Mouse (Mus musculus): ENCODE results near the gene Dazl. TPM values are rescaled to one million over a fixed set of nuclear protein-coding genes. Genes with fewer than 3 reads are reported as not detected.
A peak's percentile ranks its signal among the peaks of the same experiment; 100 is the strongest.
"Not testable (repeated sequence)": the region's sequence is repeated elsewhere in the genome, so short reads cannot be mapped to it uniquely, and the experiment has no call there.

Gene Dazl
- polyA plus RNA-seq, 1 experiment from 2014 or later, result not detected

DNA sequence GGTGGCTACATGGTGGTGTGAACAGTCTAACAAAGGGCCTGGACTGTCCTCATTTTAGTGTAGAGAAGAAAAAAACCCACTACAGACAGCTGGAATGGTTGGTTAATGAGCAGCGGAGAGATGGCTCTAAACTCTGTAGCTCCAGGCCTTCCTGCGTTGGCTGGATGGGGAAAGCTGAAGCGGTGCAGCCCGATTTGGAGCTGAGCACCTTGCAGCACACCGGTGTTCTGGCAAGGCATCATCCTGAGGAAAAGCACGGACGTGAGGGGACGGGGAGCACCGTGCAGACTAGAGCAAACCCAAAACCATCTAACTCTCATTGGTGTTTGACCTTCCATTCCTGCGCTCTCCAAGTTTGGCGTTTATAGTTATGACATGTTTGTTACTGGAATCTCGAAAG is 1.3 kb upstream of the Dazl start:
- 87% methylated on average over 12 of the region's 12 CpGs for WGBS
- no peak for TF ChIP-seq EP300 (IDR thresholded peaks at IDR 0.05)
- TF ChIP-seq CTCF (IDR thresholded peaks at IDR 0.05), result no peak
- no peaks in the 10 kb centered on the region for H3K27me3 ChIP-seq (replicated peaks; ENCODE audit: insufficient read depth, low read length)
- H3K27ac ChIP-seq (ENCODE audit: low read length), result no peak overlapping the region
- H3K9me3 ChIP-seq (ENCODE audit: low read length), result peaks cover 6% of the 10 kb centered on the region; the same call in 1 of the 2 replicates
- H3K4me3 ChIP-seq (ENCODE audit: low read depth, low read length), result no peak overlapping the region
- ATAC-seq (no peak), DNase-seq (ENCODE audit: low spot score) (no peak)
- no peaks in the 10 kb centered on the region for H3K36me3 ChIP-seq (ENCODE audit: insufficient read depth, low read length)
- H3K4me2 ChIP-seq (replicated peaks; ENCODE audit: low read depth, low read length), result no peak overlapping the region
- H3K9ac ChIP-seq (replicated peaks; ENCODE audit: low read depth), result no peak overlapping the region
- no peaks in the 10 kb centered on the region for H3K4me1 ChIP-seq (ENCODE audit: insufficient read depth, low read depth, low read length)

DNA sequence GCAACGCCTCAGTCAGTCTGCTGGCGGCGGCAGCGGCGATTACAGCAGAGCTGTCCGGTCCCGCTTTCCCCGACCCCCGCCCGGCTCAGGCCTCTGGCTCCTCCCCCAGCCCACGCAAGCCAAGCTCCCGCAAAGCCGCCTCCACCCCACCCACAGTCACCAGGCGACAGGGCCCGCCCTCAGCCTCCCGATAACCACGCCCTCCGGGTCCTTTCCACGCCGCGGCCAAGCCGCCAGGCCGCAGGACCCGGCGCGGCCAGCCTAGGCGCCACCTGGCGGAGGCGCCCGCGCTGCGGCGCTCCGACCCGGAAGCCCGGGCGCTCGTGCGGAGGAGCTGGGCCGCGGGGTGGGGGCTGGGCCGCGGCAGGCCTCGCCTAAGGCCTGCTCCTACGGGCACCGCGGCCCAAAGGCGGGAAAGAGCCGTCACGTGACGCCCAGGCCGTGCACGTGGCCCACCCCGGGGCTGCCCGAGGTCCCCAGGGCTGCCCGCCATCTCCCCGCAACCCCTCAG is 720 bp downstream of the Dazl start:
- WGBS, result 7% methylated on average over 38 of the region's 57 CpGs
- ATAC-seq (peak; percentile 97), DNase-seq (ENCODE audit: low spot score) (peak; percentile 94)
- no peaks in the 10 kb centered on the region for H3K36me3 ChIP-seq (ENCODE audit: insufficient read depth, low read length)
- no peaks in the 10 kb centered on the region for H3K4me1 ChIP-seq (ENCODE audit: insufficient read depth, low read depth, low read length)
- H3K4me3 ChIP-seq (ENCODE audit: low read depth, low read length), result peak overlapping the region; percentile 37
- H3K4me2 ChIP-seq (replicated peaks; ENCODE audit: low read depth, low read length), result peak overlapping the region; percentile 64
- peaks cover 6% of the 10 kb centered on the region; the same call in 1 of the 2 replicates for H3K9me3 ChIP-seq (ENCODE audit: low read length)
- TF ChIP-seq CTCF (IDR thresholded peaks at IDR 0.05) (peak; percentile 60), EP300 (IDR thresholded peaks at IDR 0.05) (no peak)
- peak overlapping the region; percentile 72; the same call in 1 of the 2 replicates for H3K27ac ChIP-seq (ENCODE audit: low read length)
- peak overlapping the region; percentile 48; the same call in 1 of the 2 replicates for H3K9ac ChIP-seq (replicated peaks; ENCODE audit: low read depth)
- no peaks in the 10 kb centered on the region for H3K27me3 ChIP-seq (replicated peaks; ENCODE audit: insufficient read depth, low read length)

DNA sequence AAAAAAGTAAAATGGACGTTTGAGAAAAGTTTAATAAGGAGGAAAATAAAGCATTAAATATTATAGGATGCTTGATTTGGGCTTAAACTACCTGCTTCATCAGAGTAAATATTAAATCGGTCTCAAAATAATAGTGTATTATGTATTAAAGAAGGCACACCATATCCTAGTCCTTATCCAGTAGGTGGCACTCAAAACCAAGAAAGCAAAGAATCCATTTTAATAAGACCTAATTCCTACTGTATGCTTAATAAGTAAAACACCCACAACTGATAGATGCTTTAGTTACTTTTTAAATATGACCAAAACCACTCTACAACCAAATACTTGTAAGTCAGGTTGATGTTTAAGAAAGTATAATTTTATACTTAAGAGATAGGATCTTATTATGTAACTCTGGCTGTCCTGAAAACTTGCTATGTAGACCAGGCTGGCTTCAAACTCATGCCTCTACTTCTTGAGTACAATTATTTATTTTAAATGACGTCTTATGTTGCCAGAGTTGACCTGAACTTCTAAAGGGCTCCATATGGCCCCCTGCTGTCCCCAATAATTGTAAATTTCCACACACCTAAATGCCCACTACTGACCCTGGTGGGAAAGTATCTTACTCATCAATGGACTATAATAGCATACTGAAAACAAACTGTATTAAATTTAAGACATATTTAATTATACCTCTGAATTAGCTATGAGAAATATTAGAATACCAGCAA is 1.8 kb downstream of the Dazl start:
- H3K27ac ChIP-seq (ENCODE audit: low read length), result no peak overlapping the region
- TF ChIP-seq EP300 (IDR thresholded peaks at IDR 0.05), result no peak
- peak; percentile 70 for TF ChIP-seq CTCF (IDR thresholded peaks at IDR 0.05)

DNA sequence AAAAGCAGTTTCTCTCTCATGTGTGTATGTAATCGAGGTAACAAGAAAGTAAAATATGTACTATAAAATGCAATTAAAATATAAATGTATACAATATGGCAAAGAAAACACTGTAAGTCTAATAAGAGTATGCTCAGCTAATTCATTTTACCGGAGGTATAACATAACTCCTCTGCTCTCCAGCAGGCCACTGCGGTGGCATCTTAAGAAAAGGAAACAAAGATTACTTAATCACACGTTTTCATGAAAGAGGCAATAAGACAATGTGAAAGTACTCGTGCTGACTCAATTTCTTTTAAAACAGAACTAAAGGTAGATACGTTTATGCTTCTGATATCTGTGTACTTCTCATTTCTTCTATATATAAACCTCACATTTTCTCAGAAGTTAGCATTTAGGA is 8.6 kb downstream of the Dazl start:
- H3K9ac ChIP-seq (replicated peaks; ENCODE audit: low read depth), result no peak overlapping the region
- H3K9me3 ChIP-seq (ENCODE audit: low read length), result no peaks in the 10 kb centered on the region
- no peak for ATAC-seq
- 61% methylated on average over 6 of the region's 6 CpGs for WGBS
- H3K4me2 ChIP-seq (replicated peaks; ENCODE audit: low read depth, low read length), result no peak overlapping the region
- DNase-seq (ENCODE audit: low spot score), result no peak
- H3K4me1 ChIP-seq (ENCODE audit: insufficient read depth, low read depth, low read length), result no peaks in the 10 kb centered on the region
- no peak overlapping the region for H3K27ac ChIP-seq (ENCODE audit: low read length)
- H3K27me3 ChIP-seq (replicated peaks; ENCODE audit: insufficient read depth, low read length), result no peaks in the 10 kb centered on the region
- H3K36me3 ChIP-seq (ENCODE audit: insufficient read depth, low read length), result no peaks in the 10 kb centered on the region
- H3K4me3 ChIP-seq (ENCODE audit: low read depth, low read length), result no peak overlapping the region
- TF ChIP-seq CTCF (IDR thresholded peaks at IDR 0.05) (no peak), EP300 (IDR thresholded peaks at IDR 0.05) (no peak)

More for the DNA sequence above, 1.8 kb downstream of the Dazl start:
- H3K4me2 ChIP-seq (replicated peaks; ENCODE audit: low read depth, low read length), result no peak overlapping the region
- WGBS, result 9% methylated on average over 3 of the region's 3 CpGs
- no peaks in the 10 kb centered on the region for H3K4me1 ChIP-seq (ENCODE audit: insufficient read depth, low read depth, low read length)
- no peak overlapping the region for H3K4me3 ChIP-seq (ENCODE audit: low read depth, low read length)
- H3K9me3 ChIP-seq (ENCODE audit: low read length), result peaks cover 6% of the 10 kb centered on the region; the same call in 1 of the 2 replicates
- H3K27me3 ChIP-seq (replicated peaks; ENCODE audit: insufficient read depth, low read length), result no peaks in the 10 kb centered on the region
- H3K9ac ChIP-seq (replicated peaks; ENCODE audit: low read depth), result no peak overlapping the region
- ATAC-seq (no peak), DNase-seq (ENCODE audit: low spot score) (peak; percentile 86)
- H3K36me3 ChIP-seq (ENCODE audit: insufficient read depth, low read length), result no peaks in the 10 kb centered on the region

DNA sequence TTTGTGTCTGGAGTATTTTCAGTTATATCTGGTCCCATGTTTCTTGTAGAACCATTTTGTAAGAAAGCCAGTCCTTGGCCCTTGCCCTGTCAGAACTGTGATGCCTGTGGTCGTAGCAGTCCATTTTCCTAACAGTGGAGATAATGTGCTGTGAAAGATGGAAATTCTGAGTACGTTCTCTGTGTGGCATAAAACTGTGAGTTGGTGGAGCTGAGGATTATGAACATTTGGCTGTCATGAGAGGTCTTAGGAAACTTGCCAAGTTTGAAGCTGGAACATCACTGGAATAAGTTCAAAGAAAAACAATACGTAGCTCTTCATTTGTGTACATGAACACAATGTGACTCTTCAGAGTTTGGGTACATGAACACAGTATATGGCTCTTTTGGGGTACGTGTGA is 31.8 kb downstream of the Dazl start:
- H3K4me3 ChIP-seq (ENCODE audit: low read depth, low read length); ATAC-seq; H3K9me3 ChIP-seq (ENCODE audit: low read length); H3K27ac ChIP-seq (ENCODE audit: low read length); H3K36me3 ChIP-seq (ENCODE audit: insufficient read depth, low read length); H3K27me3 ChIP-seq (replicated peaks; ENCODE audit: insufficient read depth, low read length); H3K9ac ChIP-seq (replicated peaks; ENCODE audit: low read depth); H3K4me1 ChIP-seq (ENCODE audit: insufficient read depth, low read depth, low read length); H3K4me2 ChIP-seq (replicated peaks; ENCODE audit: low read depth, low read length); DNase-seq (ENCODE audit: low spot score): not testable (repeated sequence)
- whole genome bisulfite sequencing, result 41% methylated on average over 4 of the region's 4 CpGs

DNA sequence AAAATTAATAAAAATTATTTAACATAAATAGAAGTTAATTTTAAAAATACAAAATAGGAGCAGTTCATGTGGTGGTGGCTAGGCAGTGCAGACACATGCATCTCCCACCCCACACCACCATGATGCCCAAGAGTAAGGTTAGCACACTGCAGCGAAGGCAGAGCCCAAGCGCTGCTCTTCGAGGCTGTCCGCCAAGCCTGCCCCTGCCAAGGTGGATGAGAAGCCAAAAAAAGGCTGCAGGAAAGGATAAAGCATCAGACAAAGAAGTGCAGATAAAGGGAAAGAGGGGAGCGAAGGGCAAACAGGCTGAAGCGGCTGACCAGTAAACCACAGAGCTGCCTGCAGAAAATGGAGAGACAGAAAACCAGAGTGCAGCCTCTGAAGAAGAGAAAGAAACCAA is 32.6 kb downstream of the Dazl start:
- no peak for DNase-seq (ENCODE audit: low spot score)
- no peak overlapping the region for H3K9ac ChIP-seq (replicated peaks; ENCODE audit: low read depth)
- H3K9me3 ChIP-seq (ENCODE audit: low read length), result no peaks in the 10 kb centered on the region
- H3K4me3 ChIP-seq (ENCODE audit: low read depth, low read length), result no peak overlapping the region
- 77% methylated on average over 6 of the region's 6 CpGs for WGBS
- no peaks in the 10 kb centered on the region for H3K27me3 ChIP-seq (replicated peaks; ENCODE audit: insufficient read depth, low read length)
- no peak overlapping the region for H3K27ac ChIP-seq (ENCODE audit: low read length)
- no peaks in the 10 kb centered on the region for H3K4me1 ChIP-seq (ENCODE audit: insufficient read depth, low read depth, low read length)
- H3K4me2 ChIP-seq (replicated peaks; ENCODE audit: low read depth, low read length), result no peak overlapping the region
- H3K36me3 ChIP-seq (ENCODE audit: insufficient read depth, low read length), result no peaks in the 10 kb centered on the region
- no peak for ATAC-seq
- TF ChIP-seq EP300 (IDR thresholded peaks at IDR 0.05), result no peak
- no peak for TF ChIP-seq CTCF (IDR thresholded peaks at IDR 0.05)

Measured in lung, postnatal 0 days (tissue).